Mouse (Mus musculus): Measurements from ENCODE around the gene Gm12355. TPM values are rescaled to one million over a fixed set of nuclear protein-coding genes. Genes with fewer than 3 reads are reported as not detected.
"Not testable (repeated sequence)": the region's sequence is repeated elsewhere in the genome, so short reads cannot be mapped to it uniquely, and the experiment has no call there.

Gm12355 gene
- total and polyA plus RNA-seq, 2 experiments from 2014 or later, result 0.21 to 0.25 TPM

GRCm38 (mm10) chr11:98637501-98637900 lies 12.0 kb upstream of the Gm12355 start:
- H3K36me3 ChIP-seq (ENCODE audit: insufficient read depth, low read length), result no peaks in the 10 kb centered on the region
- no peak overlapping the region for H3K4me3 ChIP-seq (ENCODE audit: low read length)
- H3K27ac ChIP-seq, result no peak overlapping the region
- H3K9me3 ChIP-seq (ENCODE audit: low read length), result no peaks in the 10 kb centered on the region
- ATAC-seq (no peak), DNase-seq (ENCODE audit: low spot score) (no peak)
- no peaks in the 10 kb centered on the region for H3K27me3 ChIP-seq (ENCODE audit: insufficient read depth, low read length)
- H3K9ac ChIP-seq (replicated peaks; ENCODE audit: low read length), result no peak overlapping the region
- TF ChIP-seq CTCF (IDR thresholded peaks at IDR 0.05; ENCODE audit: low read depth), result no peak
- H3K4me2 ChIP-seq (ENCODE audit: low read depth, low read length), result no peak overlapping the region
- 65% methylated on average over 1 of the region's 1 CpGs for WGBS
- H3K4me1 ChIP-seq (ENCODE audit: insufficient read depth, low read length), result no peaks in the 10 kb centered on the region

- H3K9ac ChIP-seq (replicated peaks; ENCODE audit: low read length); H3K9me3 ChIP-seq (ENCODE audit: low read length); DNase-seq (ENCODE audit: low spot score); H3K27me3 ChIP-seq (ENCODE audit: insufficient read depth, low read length); H3K36me3 ChIP-seq (ENCODE audit: insufficient read depth, low read length); ATAC-seq; H3K4me2 ChIP-seq (ENCODE audit: low read depth, low read length); H3K4me3 ChIP-seq (ENCODE audit: low read length); H3K4me1 ChIP-seq (ENCODE audit: insufficient read depth, low read length); H3K27ac ChIP-seq: not testable (repeated sequence)
- WGBS, result 38% methylated on average over 10 of the region's 10 CpGs
- TF ChIP-seq CTCF (IDR thresholded peaks at IDR 0.05; ENCODE audit: low read depth), result peak; percentile 46
Observed at GRCm38 (mm10) chr11:98635312-98635970, 10.0 kb upstream of the Gm12355 start.

- Histone ChIP-seq H3K4me3 (ENCODE audit: low read length) (no peak overlapping the region), H3K36me3 (ENCODE audit: insufficient read depth, low read length) (no peaks in the 10 kb centered on the region), H3K4me2 (ENCODE audit: low read depth, low read length) (no peak overlapping the region), H3K9ac (replicated peaks; ENCODE audit: low read length) (no peak overlapping the region), H3K4me1 (ENCODE audit: insufficient read depth, low read length) (no peaks in the 10 kb centered on the region), H3K27ac (no peak overlapping the region), H3K9me3 (ENCODE audit: low read length) (no peaks in the 10 kb centered on the region), H3K27me3 (ENCODE audit: insufficient read depth, low read length) (no peaks in the 10 kb centered on the region)
- TF ChIP-seq CTCF (IDR thresholded peaks at IDR 0.05; ENCODE audit: low read depth), result no peak
- DNase-seq (ENCODE audit: low spot score) (no peak), ATAC-seq (no peak)
- WGBS, result 90% methylated on average over 5 of the region's 5 CpGs
Observed at GRCm38 (mm10) chr11:98630646-98631045, 5.2 kb upstream of the Gm12355 start.

- Histone ChIP-seq H3K36me3 (ENCODE audit: insufficient read depth, low read length) (no peaks in the 10 kb centered on the region), H3K9ac (replicated peaks; ENCODE audit: low read length) (no peak overlapping the region), H3K27ac (no peak overlapping the region), H3K4me3 (ENCODE audit: low read length) (no peak overlapping the region), H3K9me3 (ENCODE audit: low read length) (no peaks in the 10 kb centered on the region), H3K27me3 (ENCODE audit: insufficient read depth, low read length) (no peaks in the 10 kb centered on the region), H3K4me2 (ENCODE audit: low read depth, low read length) (no peak overlapping the region), H3K4me1 (ENCODE audit: insufficient read depth, low read length) (no peaks in the 10 kb centered on the region)
- 71% methylated on average over 3 of the region's 3 CpGs for WGBS
- no peak for TF ChIP-seq CTCF (IDR thresholded peaks at IDR 0.05; ENCODE audit: low read depth)
- DNase-seq (ENCODE audit: low spot score) (peak; percentile 57), ATAC-seq (peak; percentile 73; the same call in 1 of the 2 replicates)
Observed at GRCm38 (mm10) chr11:98628706-98629105, 3.2 kb upstream of the Gm12355 start.

DNA sequence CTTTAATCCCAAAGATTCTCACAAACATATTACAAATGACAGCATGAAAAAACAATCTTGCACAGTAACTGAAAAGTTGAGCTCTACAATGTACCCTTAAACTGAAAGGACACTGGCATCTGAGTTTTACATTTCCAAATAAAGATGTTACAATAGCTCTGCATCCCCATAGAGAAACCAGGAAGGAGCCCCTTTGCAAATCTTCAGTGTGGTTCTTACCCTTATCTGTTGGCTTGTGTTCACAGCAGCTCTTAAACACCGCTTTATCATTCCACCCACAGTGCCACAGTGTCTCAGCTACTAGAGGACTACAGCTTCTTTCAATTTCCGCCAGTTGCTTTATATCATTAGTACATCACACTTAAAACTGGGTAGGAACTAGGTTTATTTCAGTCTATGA lies 1.1 kb downstream of the Gm12355 start:
- H3K4me1 ChIP-seq (ENCODE audit: insufficient read depth, low read length); H3K27me3 ChIP-seq (ENCODE audit: insufficient read depth, low read length); H3K9ac ChIP-seq (replicated peaks; ENCODE audit: low read length); ATAC-seq; H3K36me3 ChIP-seq (ENCODE audit: insufficient read depth, low read length); H3K9me3 ChIP-seq (ENCODE audit: low read length); H3K4me2 ChIP-seq (ENCODE audit: low read depth, low read length); H3K4me3 ChIP-seq (ENCODE audit: low read length); H3K27ac ChIP-seq; DNase-seq (ENCODE audit: low spot score): not testable (repeated sequence)
- 89% methylated on average over 2 of the region's 2 CpGs for WGBS

DNA sequence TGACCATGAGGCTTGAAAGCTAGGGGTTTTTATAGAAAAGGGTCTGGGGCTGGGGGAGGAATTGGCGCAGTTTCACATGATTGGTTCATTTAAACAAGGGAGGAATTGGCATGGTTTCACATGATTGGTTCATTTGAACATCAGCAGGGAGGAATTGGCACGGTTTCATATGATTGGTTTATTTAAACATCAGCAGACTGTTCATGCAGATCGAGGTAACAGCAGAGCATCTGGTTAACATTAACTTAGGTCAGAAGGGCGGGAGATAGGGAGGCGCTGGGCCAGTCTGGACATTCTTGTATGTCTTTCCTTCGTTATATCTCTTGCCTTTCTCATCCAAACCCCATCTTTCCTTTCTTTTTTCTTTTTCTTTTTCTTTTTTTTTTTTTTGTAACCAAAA lies 1.5 kb downstream of the Gm12355 start:
- 79% methylated on average over 6 of the region's 6 CpGs for WGBS
- H3K36me3 ChIP-seq (ENCODE audit: insufficient read depth, low read length); H3K4me1 ChIP-seq (ENCODE audit: insufficient read depth, low read length); H3K27ac ChIP-seq; H3K9me3 ChIP-seq (ENCODE audit: low read length); ATAC-seq; H3K4me3 ChIP-seq (ENCODE audit: low read length); DNase-seq (ENCODE audit: low spot score); H3K27me3 ChIP-seq (ENCODE audit: insufficient read depth, low read length); H3K9ac ChIP-seq (replicated peaks; ENCODE audit: low read length); H3K4me2 ChIP-seq (ENCODE audit: low read depth, low read length): not testable (repeated sequence)

DNA sequence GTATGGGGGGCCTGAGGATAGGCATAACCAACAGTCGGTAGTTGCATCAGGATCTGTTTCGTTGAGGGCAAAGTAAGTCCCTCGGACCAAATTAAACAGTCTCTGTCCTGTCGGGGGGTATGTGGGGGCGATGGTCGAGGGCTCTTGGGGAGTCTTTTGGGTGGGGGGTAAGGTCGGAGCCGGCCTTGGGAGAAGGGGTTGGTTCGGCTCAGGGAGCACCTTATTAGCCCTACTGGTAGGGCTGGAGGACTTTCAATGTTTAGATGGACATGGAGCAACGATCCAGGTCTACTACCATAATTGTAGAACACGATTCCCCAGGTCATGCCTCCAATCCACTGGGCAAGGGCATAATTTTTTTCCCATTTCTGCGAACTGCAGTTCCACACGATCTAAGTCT lies 4.7 kb downstream of the Gm12355 start:
- H3K9ac ChIP-seq (replicated peaks; ENCODE audit: low read length), result no peak overlapping the region
- DNase-seq (ENCODE audit: low spot score) (no peak), ATAC-seq (no peak)
- no peaks in the 10 kb centered on the region for H3K9me3 ChIP-seq (ENCODE audit: low read length)
- H3K4me1 ChIP-seq (ENCODE audit: insufficient read depth, low read length), result no peaks in the 10 kb centered on the region
- no peak for TF ChIP-seq CTCF (IDR thresholded peaks at IDR 0.05; ENCODE audit: low read depth)
- H3K27me3 ChIP-seq (ENCODE audit: insufficient read depth, low read length), result no peaks in the 10 kb centered on the region
- no peak overlapping the region for H3K4me3 ChIP-seq (ENCODE audit: low read length)
- H3K27ac ChIP-seq, result no peak overlapping the region
- 91% methylated on average over 13 of the region's 13 CpGs for WGBS
- H3K36me3 ChIP-seq (ENCODE audit: insufficient read depth, low read length), result no peaks in the 10 kb centered on the region
- no peak overlapping the region for H3K4me2 ChIP-seq (ENCODE audit: low read depth, low read length)

Measured in hindbrain, postnatal 0 days (tissue).